Mouse (Mus musculus) bone marrow macrophage, adult 2 months (primary cell): ENCODE measurements around the gene Aip.

Source experiments
- CTCF ChIP-seq: IDR thresholded peaks from 2 replicates; pipeline ENCODE4 v1.5.1; 2012; ENCODE audit warnings: low read depth, mild to moderate bottlenecking, low read length, moderate library complexity
- POLR2A ChIP-seq: IDR thresholded peaks from 2 replicates; pipeline ENCODE4 v1.6.1; 2012; ENCODE audit warnings: mild to moderate bottlenecking, low read depth, low read length, borderline replicate concordance

GRCm38 (mm10) chr19:4081394-4081793 is 44.3 kb downstream of the Aip start, which contains the start of gene Cabp2:
- TF ChIP-seq CTCF (no peak), POLR2A (no peak)
